Mouse (Mus musculus): ENCODE data around the gene Msh4. TPM values are rescaled to one million over a fixed set of nuclear protein-coding genes. Genes with fewer than 3 reads are reported as not detected.
"Not testable (repeated sequence)": the region's sequence is repeated elsewhere in the genome, so short reads cannot be mapped to it uniquely, and the experiment has no call there.

The Msh4 gene
- total RNA-seq, 1 experiment from 2014 or later = 0.23 TPM

- ATAC-seq (replicated peaks; ENCODE audit: low read depth, poor library complexity, severe bottlenecking) = no peak
Observed at GRCm38 (mm10) chr3:153911882-153912440, 6.0 kb upstream of the Msh4 start.

GRCm38 (mm10) chr3:153911197-153911881 is 5.4 kb upstream of the Msh4 start:
- no peak for ATAC-seq (replicated peaks; ENCODE audit: low read depth, poor library complexity, severe bottlenecking)

GRCm38 (mm10) chr3:153910489-153910888 is 4.6 kb upstream of the Msh4 start:
- no peak for ATAC-seq (replicated peaks; ENCODE audit: low read depth, poor library complexity, severe bottlenecking)

- ATAC-seq (replicated peaks; ENCODE audit: low read depth, poor library complexity, severe bottlenecking) = no peak
Observed at GRCm38 (mm10) chr3:153908919-153909318, 3.0 kb upstream of the Msh4 start.

GRCm38 (mm10) chr3:153905251-153906135 is 445 bp downstream of the Msh4 start:
- no peak for ATAC-seq (replicated peaks; ENCODE audit: low read depth, poor library complexity, severe bottlenecking)

GRCm38 (mm10) chr3:153904586-153904985 is 1.4 kb downstream of the Msh4 start:
- ATAC-seq (replicated peaks; ENCODE audit: low read depth, poor library complexity, severe bottlenecking) = peak; percentile 80

- ATAC-seq (replicated peaks; ENCODE audit: low read depth, poor library complexity, severe bottlenecking) = no peak
Observed at GRCm38 (mm10) chr3:153902595-153902994, 3.3 kb downstream of the Msh4 start.

GRCm38 (mm10) chr3:153901904-153902303 is 4.0 kb downstream of the Msh4 start:
- no peak for ATAC-seq (replicated peaks; ENCODE audit: low read depth, poor library complexity, severe bottlenecking)

- ATAC-seq (replicated peaks; ENCODE audit: low read depth, poor library complexity, severe bottlenecking) = peak; percentile 67
Observed at GRCm38 (mm10) chr3:153897216-153897615, 8.7 kb downstream of the Msh4 start.

GRCm38 (mm10) chr3:153895454-153895853 is 10.5 kb downstream of the Msh4 start:
- ATAC-seq (replicated peaks; ENCODE audit: low read depth, poor library complexity, severe bottlenecking) = peak; percentile 95

- ATAC-seq (replicated peaks; ENCODE audit: low read depth, poor library complexity, severe bottlenecking) = peak; percentile 71
Observed at GRCm38 (mm10) chr3:153889188-153889781, 16.7 kb downstream of the Msh4 start.

- ATAC-seq (replicated peaks; ENCODE audit: low read depth, poor library complexity, severe bottlenecking) = 0 out of 2 replicates have a peak, but pooled peaks have one; percentile 46
Observed at GRCm38 (mm10) chr3:153888141-153888540, 17.8 kb downstream of the Msh4 start.

- peak; percentile 58; the same call in 1 of the 2 replicates for ATAC-seq (replicated peaks; ENCODE audit: low read depth, poor library complexity, severe bottlenecking)
Observed at GRCm38 (mm10) chr3:153886296-153886695, 19.6 kb downstream of the Msh4 start.

- ATAC-seq (replicated peaks; ENCODE audit: low read depth, poor library complexity, severe bottlenecking) = no peak
Observed at GRCm38 (mm10) chr3:153871396-153871795, 34.5 kb downstream of the Msh4 start.

- ATAC-seq (replicated peaks; ENCODE audit: low read depth, poor library complexity, severe bottlenecking) = no peak
Observed at GRCm38 (mm10) chr3:153867149-153868136, 38.5 kb downstream of the Msh4 start.

- ATAC-seq (replicated peaks; ENCODE audit: low read depth, poor library complexity, severe bottlenecking) = peak; percentile 68
Observed at GRCm38 (mm10) chr3:153864636-153865429, 41.1 kb downstream of the Msh4 start.

GRCm38 (mm10) chr3:153863816-153864215 is 42.1 kb downstream of the Msh4 start:
- peak; percentile 69 for ATAC-seq (replicated peaks; ENCODE audit: low read depth, poor library complexity, severe bottlenecking)

GRCm38 (mm10) chr3:153860392-153860791 is 45.5 kb downstream of the Msh4 start:
- not testable (repeated sequence) for ATAC-seq (replicated peaks; ENCODE audit: low read depth, poor library complexity, severe bottlenecking)
